Mouse (Mus musculus) midbrain, postnatal 0 days (tissue): ENCODE results near the gene Klf9. TPM values are rescaled to one million over a fixed set of nuclear protein-coding genes. Genes with fewer than 3 reads are reported as not detected.

ENCODE experiments used
- ATAC-seq: fragments of 200-750 bp; cut with Nextera tagmentation; 2 replicates; pipeline ENCODE4 v1.8.0; 2017; ENCODE audit warnings: moderate number of reproducible peaks, mild to moderate bottlenecking, moderate TSS enrichment, moderate library complexity; ENCODE audit not compliant: low FRiP score
- DNase-seq: peaks from one replicate; pipeline ENCODE4 v3.0.0-alpha.2; 2015; ENCODE audit warnings: low spot score
- H3K27ac ChIP-seq: fragments of 300-500 bp; sonication (generic); 2 replicates; pipeline ENCODE4 v1.5.1; 2014; ENCODE audit warnings: low read depth, mild to moderate bottlenecking, low read length, mixed read lengths
- H3K27me3 ChIP-seq: fragments of 300-500 bp; sonication (generic); 2 replicates; pipeline ENCODE4 v1.6.1; 2014; ENCODE audit warnings: low read length, control low read depth, mixed read lengths; ENCODE audit not compliant: insufficient read depth
- H3K36me3 ChIP-seq: fragments of 300-500 bp; sonication (generic); 2 replicates; pipeline ENCODE4 v1.6.1; 2014; ENCODE audit warnings: low read length, control low read depth, mixed read lengths; ENCODE audit not compliant: insufficient read depth
- H3K4me1 ChIP-seq: fragments of 300-500 bp; sonication (generic); 2 replicates; pipeline ENCODE4 v1.6.1; 2014; ENCODE audit warnings: mild to moderate bottlenecking, control low read depth, antibody characterized with exemption, low read length, mixed read lengths; ENCODE audit not compliant: insufficient read depth
- H3K4me2 ChIP-seq: fragments of 300-500 bp; sonication (generic); 2 replicates; pipeline ENCODE4 v1.6.1; 2014; ENCODE audit warnings: low read depth, mild to moderate bottlenecking, low read length, mixed read lengths; ENCODE audit not compliant: poor library complexity, severe bottlenecking
- H3K4me3 ChIP-seq: fragments of 300-500 bp; sonication (generic); 2 replicates; pipeline ENCODE4 v1.5.1; 2014; ENCODE audit warnings: low read depth, mild to moderate bottlenecking, low read length, moderate library complexity
- H3K9ac ChIP-seq: fragments of 300-500 bp; sonication (generic); replicated peaks from 2 replicates; pipeline ENCODE4 v1.6.1; 2014; ENCODE audit warnings: mild to moderate bottlenecking, low read length, moderate library complexity, mixed read lengths; ENCODE audit not compliant: poor library complexity, severe bottlenecking
- H3K9me3 ChIP-seq: fragments of 300-500 bp; sonication (generic); 2 replicates; pipeline ENCODE4 v1.6.1; 2016; ENCODE audit warnings: low read length, control low read depth
- CTCF ChIP-seq: IDR thresholded peaks from 2 replicates; pipeline ENCODE4 v1.5.1; 2016; ENCODE audit warnings: antibody characterized with exemption, mild to moderate bottlenecking
- WGBS: fragments of 180-500 bp; shearing (Covaris S2); extraction: QIAGEN DNeasy Blood & Tissue Kit; methylation state at CpG from one replicate; pipeline ENCODE4 v1.1.7; 2014; 5-methylcytosine and 5-hydroxymethylcytosine counted together
- polyA plus RNA-seq: library from polyadenylated mRNA; unstranded; fragments of >200 nt; fragmentation: Nextera tagmentation; extraction: Ambion mirVana; gene quantifications from 2 replicates; pipeline ENCODE4 v1.2.1, GENCODE M21; 2015
- total RNA-seq: library from RNA; depleted of rRNA; stranded (reverse); fragments of >200 nt; gene quantifications from 2 replicates; pipeline ENCODE4 v1.2.3, GENCODE M21; 2014

Klf9 gene
- total and polyA plus RNA-seq, 2 experiments from 2014 or later, result 7.4 to 13.8 TPM

DNA sequence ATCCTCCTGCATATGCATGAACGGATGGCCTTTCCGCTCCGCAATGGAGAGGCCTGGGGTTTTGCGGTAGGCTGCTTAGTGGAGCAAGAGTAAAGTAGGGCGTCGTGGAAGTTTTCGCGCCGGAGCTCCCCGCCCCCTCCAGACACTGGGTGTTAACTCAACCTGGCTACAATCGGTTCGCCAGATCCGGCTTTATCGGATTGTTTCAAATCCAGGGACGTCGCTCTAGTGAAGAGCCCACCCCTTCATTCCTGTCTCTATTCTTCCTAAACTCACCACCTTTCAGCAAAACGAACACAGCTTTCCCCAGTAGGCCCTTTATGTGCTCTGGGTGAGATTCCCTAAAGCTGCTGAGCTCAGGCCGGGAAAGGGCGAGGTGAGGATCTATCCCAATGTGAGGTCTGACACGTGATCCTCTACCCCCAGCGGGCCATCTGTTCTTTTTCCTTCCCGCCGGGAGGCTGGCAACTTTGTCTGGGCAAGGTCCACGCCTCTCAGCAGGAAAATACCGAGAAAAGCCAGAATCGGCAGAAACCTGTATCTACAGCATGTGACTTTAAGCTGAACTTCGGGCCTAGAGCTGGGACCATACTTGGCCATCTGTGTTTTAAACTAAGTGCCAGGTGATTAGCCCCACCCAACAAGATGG is 4.7 kb upstream of the Klf9 start:
- no peak overlapping the region for H3K9ac ChIP-seq
- no peak for TF ChIP-seq CTCF
- H3K4me2 ChIP-seq, result peak overlapping the region; percentile 85
- DNase-seq (peak; percentile 53), ATAC-seq (no peak)
- 2% methylated on average over 27 of the region's 27 CpGs for WGBS
- H3K9me3 ChIP-seq, result no peaks in the 10 kb centered on the region
- peaks cover 17% of the 10 kb centered on the region for H3K27me3 ChIP-seq
- H3K4me3 ChIP-seq, result peak overlapping the region; percentile 38
- H3K36me3 ChIP-seq, result no peaks in the 10 kb centered on the region
- no peak overlapping the region for H3K27ac ChIP-seq
- peaks cover 8% of the 10 kb centered on the region; the same call in 1 of the 2 replicates for H3K4me1 ChIP-seq

DNA sequence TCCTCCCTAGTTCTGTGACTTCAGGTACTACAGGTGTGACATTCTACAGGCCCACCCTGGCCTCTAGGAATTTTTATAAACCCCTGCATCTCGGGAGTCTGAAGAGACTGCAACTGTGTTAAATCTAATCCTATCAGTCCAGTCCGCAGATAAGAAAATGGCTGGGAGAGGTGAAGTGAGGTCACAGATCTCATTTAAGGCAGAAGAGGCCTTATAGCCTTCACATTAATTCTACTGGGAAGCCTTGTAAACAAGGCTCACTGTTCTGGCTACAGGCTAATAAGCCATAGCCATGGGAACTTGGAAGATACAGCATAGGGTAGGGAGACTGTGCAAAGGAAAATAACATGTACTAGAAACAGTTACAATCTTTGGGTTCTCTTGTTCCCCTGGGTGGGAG is 3.7 kb upstream of the Klf9 start:
- H3K4me3 ChIP-seq, result no peak overlapping the region
- no peak overlapping the region for H3K9ac ChIP-seq
- no peak for DNase-seq
- TF ChIP-seq CTCF, result no peak
- no peak overlapping the region for H3K4me2 ChIP-seq
- WGBS, result 55% methylated on average over 2 of the region's 2 CpGs
- no peaks in the 10 kb centered on the region for H3K36me3 ChIP-seq
- no peak overlapping the region for H3K27ac ChIP-seq
- peaks cover 16% of the 10 kb centered on the region; the same call in 1 of the 2 replicates for H3K27me3 ChIP-seq
- H3K4me1 ChIP-seq, result peaks cover 8% of the 10 kb centered on the region; the same call in 1 of the 2 replicates
- H3K9me3 ChIP-seq, result no peaks in the 10 kb centered on the region
- no peak for ATAC-seq

DNA sequence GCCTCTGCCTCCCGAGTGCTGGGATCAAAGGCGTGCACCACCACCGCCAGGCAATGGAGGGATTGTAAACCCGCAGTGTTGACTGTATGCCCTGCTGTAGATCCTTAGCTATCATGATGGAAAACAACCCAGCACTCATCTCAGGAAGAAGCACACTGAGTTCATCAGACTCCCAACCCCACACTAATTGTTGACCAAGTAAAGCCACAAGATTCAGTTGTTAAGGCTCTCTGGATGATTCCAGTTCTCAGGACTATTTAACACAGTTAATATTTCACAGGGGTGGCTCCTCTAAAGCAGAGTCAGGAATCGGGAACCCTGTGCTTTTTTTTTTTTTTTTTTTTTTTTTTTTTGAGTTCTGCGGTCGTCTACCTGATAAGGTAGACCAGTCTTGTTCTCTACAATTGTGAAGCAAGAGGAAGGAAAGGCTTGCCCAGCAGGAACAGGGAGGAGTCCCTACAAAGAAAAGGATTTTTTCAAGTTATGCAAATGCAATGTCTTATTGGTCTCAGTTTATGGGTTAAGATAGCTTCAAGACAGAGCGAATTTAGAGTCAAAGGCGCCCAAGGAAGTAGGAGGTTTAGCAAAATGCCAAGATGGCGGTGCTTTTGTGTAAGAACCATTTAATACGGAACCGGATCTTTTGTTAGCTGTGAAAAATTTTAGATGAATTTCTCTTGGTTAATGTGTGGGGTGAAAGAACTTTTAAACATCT is 1.1 kb upstream of the Klf9 start:
- ATAC-seq (no peak), DNase-seq (no peak)
- peaks cover 8% of the 10 kb centered on the region; the same call in 1 of the 2 replicates for H3K4me1 ChIP-seq
- no peaks in the 10 kb centered on the region for H3K36me3 ChIP-seq
- no peak for TF ChIP-seq CTCF
- peaks cover 20% of the 10 kb centered on the region for H3K27me3 ChIP-seq
- peak overlapping the region; percentile 66 for H3K4me3 ChIP-seq
- H3K4me2 ChIP-seq, result peak overlapping the region; percentile 94
- H3K9ac ChIP-seq, result no peak overlapping the region
- no peak overlapping the region for H3K27ac ChIP-seq
- no peaks in the 10 kb centered on the region for H3K9me3 ChIP-seq
- WGBS, result 48% methylated on average over 12 of the region's 12 CpGs

DNA sequence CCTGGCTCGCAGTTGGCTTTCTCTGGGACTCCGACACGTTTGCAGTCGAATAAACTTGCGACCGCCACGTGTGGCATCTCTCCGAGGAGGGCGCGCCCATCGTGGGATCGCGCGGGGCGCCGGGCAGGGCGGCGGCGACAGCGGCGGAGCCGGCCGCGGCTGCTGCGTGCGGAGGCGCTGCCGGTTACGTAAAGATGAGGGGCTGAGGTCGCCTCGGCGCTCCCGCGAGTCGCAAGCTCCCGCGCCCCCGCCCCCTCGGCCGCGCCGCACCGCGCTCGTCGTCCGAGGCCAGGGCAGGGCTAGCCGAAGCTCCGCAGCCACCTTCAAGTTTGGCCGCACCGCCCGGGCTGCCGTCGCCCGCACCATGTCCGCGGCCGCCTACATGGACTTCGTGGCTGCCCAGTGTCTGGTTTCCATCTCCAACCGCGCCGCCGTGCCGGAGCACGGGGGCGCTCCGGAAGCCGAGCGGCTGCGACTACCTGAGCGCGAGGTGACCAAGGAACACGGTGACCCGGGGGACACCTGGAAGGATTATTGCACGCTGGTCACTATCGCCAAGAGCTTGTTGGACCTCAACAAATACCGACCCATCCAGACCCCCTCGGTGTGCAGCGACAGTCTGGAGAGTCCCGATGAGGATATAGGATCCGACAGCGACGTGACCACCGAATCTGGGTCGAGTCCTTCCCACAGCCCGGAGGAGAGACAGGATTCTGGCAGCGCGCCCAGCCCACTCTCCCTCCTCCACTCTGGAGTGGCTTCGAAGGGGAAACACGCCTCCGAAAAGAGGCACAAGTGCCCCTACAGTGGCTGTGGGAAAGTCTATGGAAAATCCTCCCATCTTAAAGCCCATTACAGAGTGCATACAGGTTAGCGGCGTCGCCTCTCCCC is 610 bp downstream of the Klf9 start:
- peak; percentile 75 for DNase-seq
- Histone ChIP-seq H3K9ac (peak overlapping the region; percentile 64), H3K4me3 (peak overlapping the region; percentile 66), H3K27ac (peak overlapping the region; percentile 72), H3K9me3 (no peaks in the 10 kb centered on the region), H3K4me1 (no peaks in the 10 kb centered on the region), H3K36me3 (no peaks in the 10 kb centered on the region), H3K27me3 (peaks cover 20% of the 10 kb centered on the region), H3K4me2 (peak overlapping the region; percentile 94)
- peak; percentile 38 for ATAC-seq
- under 1% methylated on average over 86 of the region's 94 CpGs for WGBS
- no peak for TF ChIP-seq CTCF

DNA sequence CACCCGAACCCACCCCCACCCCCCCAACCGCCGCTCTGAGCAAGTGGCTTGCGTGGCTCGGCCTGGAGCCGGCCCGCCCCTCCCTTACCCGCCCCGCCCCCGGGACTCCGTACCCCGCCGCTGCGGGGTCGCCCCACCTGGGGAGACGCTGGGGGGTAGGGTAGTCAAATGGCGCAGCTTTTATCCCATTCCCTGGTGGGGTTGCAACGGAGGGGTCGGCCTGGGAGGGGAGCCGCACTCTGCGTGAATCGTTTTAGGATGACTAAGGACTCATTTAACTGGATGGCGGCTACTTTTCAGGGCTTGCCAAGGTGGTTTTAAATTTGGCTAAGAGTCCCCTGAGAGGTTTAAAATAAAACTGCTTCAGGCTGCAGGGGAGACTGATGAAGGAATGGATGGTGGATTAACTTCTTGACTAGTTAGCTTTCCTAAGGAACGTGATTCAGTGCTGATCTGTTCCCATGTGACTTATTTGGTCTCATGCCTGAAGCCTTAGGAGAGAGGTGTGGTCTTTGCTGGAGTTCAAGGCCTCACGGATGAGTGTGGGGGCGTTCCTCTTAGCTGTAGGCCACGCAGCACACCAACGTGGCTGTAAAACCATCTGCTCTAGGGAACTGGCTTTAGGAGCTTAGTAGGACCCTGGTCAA is 1.5 kb downstream of the Klf9 start:
- WGBS, result 4% methylated on average over 28 of the region's 28 CpGs
- TF ChIP-seq CTCF, result no peak
- DNase-seq, result peak; percentile 25
- Histone ChIP-seq H3K27me3 (peaks cover 15% of the 10 kb centered on the region), H3K4me3 (peak overlapping the region; percentile 66), H3K9ac (peak overlapping the region; percentile 64), H3K9me3 (no peaks in the 10 kb centered on the region), H3K4me1 (no peaks in the 10 kb centered on the region), H3K27ac (no peak overlapping the region; the same call in 1 of the 2 replicates), H3K36me3 (no peaks in the 10 kb centered on the region), H3K4me2 (peak overlapping the region; percentile 94)
- no peak for ATAC-seq
